Comparison of ENCODE assay signal across 10 mouse cellular contexts in the genomic region with DNA sequence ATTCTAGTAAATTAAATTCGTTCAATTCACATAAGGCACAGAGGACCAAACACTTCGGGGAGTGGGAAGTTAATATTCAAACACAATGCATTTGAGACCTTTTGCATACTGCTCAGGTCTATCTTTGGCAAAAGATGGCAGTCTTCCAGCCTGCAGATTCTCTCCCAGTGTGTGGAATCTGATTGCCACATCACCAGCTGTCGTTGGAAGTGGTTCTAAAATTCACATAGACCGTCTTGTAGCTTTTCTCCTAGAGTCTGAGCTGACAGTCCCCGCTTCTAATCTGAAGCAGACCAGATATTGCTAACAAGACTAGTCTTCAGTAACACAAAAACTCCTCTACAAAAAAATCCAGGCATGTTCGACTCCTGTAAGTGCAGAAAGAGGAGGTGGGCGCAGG.
DNase-seq lines count a peak whose midpoint lies in the region; ATAC-seq lines count a peak whose summit lies in the region.
"Had no signal": no experiment of that assay in that cellular context is flagged by ENCODE, and none has a peak within 500 bp of the region (broad histone marks: within the 10 kb centered on the region; RNA-seq: fewer than 3 reads in every experiment).

No protein-coding gene starts in this region.

- H3K4me1 ChIP-seq in hindbrain, embryonic 15.5 days (replicated peaks), result peaks cover 51% of the 10 kb centered on the region
- H3K4me1 ChIP-seq in lung, embryonic 16.5 days (replicated peaks; ENCODE audit: control insufficient read depth, insufficient read depth, low read length), result peaks cover 12% of the 10 kb centered on the region

- DNase-seq in cerebellum, adult 18-20 months, result peak; percentile 62 to 70
- peak; percentile 3 for DNase-seq in NIH3T3 (ENCODE audit: low read depth)
- no peak for DNase-seq in embryo, embryonic 11 days
- no peak for DNase-seq in heart, postnatal 14 days

- H3K9me3 ChIP-seq in hindbrain, embryonic 15.5 days, result no peaks in the 10 kb centered on the region
- H3K9me3 ChIP-seq in lung, embryonic 16.5 days (ENCODE audit: control insufficient read depth, low read length), result no peaks in the 10 kb centered on the region

- H3K4me3 ChIP-seq in hindbrain, embryonic 15.5 days, result no peak overlapping the region
- H3K4me3 ChIP-seq in lung, embryonic 16.5 days (ENCODE audit: low read length), result no peak overlapping the region

- ATAC-seq in cerebellum, adult (ENCODE audit: insufficient number of reproducible peaks, low FRiP score, low TSS enrichment), result no peak; the same call in 1 of the 2 replicates
- no peak for ATAC-seq in hindbrain, embryonic 15.5 days (ENCODE audit: low FRiP score, low read depth)
- peak; percentile 52; the same call in 1 of the 2 replicates for ATAC-seq in lung, embryonic 16.5 days (ENCODE audit: low read depth)
- no peak for ATAC-seq in monocyte, adult 5-6 weeks (replicated peaks; ENCODE audit: insufficient number of reproducible peaks, low FRiP score, low TSS enrichment, poor library complexity, severe bottlenecking)

- WGBS in hindbrain, embryonic 15.5 days, result 54% methylated on average over 7 of the region's 7 CpGs
- whole genome bisulfite sequencing in lung, embryonic 16.5 days, result 69% methylated on average over 7 of the region's 7 CpGs

- intact Hi-C loops in heart, postnatal 14 days (cut with DNase I), result loop anchor here (5.0 kb wide), 1 partner anchor 56 kb away; no protein-coding TSS in a partner anchor

- no peak overlapping the region for H3K9ac ChIP-seq in hindbrain, embryonic 15.5 days
- no peak overlapping the region for H3K9ac ChIP-seq in lung, embryonic 16.5 days (ENCODE audit: low read length)

- H3K27ac ChIP-seq in hindbrain, embryonic 15.5 days (replicated peaks), result peak overlapping the region; percentile 66
- H3K27ac ChIP-seq in lung, embryonic 16.5 days (ENCODE audit: low read length), result peak overlapping the region; percentile 42; the same call in 1 of the 2 replicates
- H3K27ac ChIP-seq: kidney, postnatal 0 days; macrophage had no signal

- peaks cover 4% of the 10 kb centered on the region; the same call in 1 of the 2 replicates for H3K27me3 ChIP-seq in hindbrain, embryonic 15.5 days
- no peaks in the 10 kb centered on the region for H3K27me3 ChIP-seq in lung, embryonic 16.5 days (ENCODE audit: control insufficient read depth, insufficient read depth, low read depth, low read length)

- H3K4me2 ChIP-seq in hindbrain, embryonic 15.5 days, result no peak overlapping the region
- no peak overlapping the region for H3K4me2 ChIP-seq in lung, embryonic 16.5 days (ENCODE audit: low read depth, low read length)

- no peaks in the 10 kb centered on the region for H3K36me3 ChIP-seq in hindbrain, embryonic 15.5 days
- no peaks in the 10 kb centered on the region for H3K36me3 ChIP-seq in lung, embryonic 16.5 days (ENCODE audit: control insufficient read depth, insufficient read depth, low read length)

Comparison
In these comparisons a context has a peak if more than half of its experiments do, and no peak if none do; other contexts are left out.
1. DNase-seq: peak in cerebellum, adult 18-20 months (2 of 2) and NIH3T3 (single experiment); none in embryo, embryonic 11 days (single experiment) and heart, postnatal 14 days (0 of 2).